Mouse (Mus musculus): ENCODE measurements around the gene Mars2. TPM values are rescaled to one million over a fixed set of nuclear protein-coding genes. Genes with fewer than 3 reads are reported as not detected.

Gene Mars2
- total RNA-seq, 2 experiments from 2014 or later, result 5.2 to 6.0 TPM

GRCm38 (mm10) chr1:55217191-55217590 is 19.8 kb upstream of the Mars2 start:
- DNase-seq (ENCODE audit: low spot score in 2 of 2), result no peak

DNA sequence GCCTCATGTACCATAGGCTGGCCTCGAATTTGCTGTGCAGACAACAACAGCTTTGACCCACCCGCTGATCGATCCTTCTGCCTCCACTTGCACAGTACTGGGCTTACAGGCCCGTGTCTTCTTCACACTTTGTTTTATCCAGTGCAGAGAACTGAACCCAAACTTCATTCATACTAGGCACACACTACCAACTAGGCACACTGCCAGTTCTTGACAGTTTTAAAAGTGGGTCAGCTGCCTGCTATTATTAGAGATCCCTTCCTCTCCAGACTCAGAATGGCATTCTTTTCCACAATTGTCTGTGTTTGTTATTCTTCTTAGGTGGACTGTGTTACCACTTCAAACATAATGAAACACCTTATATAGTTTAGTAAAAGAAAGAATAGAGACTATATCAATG is 15.6 kb upstream of the Mars2 start:
- no peak for DNase-seq (ENCODE audit: low spot score in 2 of 2)

DNA sequence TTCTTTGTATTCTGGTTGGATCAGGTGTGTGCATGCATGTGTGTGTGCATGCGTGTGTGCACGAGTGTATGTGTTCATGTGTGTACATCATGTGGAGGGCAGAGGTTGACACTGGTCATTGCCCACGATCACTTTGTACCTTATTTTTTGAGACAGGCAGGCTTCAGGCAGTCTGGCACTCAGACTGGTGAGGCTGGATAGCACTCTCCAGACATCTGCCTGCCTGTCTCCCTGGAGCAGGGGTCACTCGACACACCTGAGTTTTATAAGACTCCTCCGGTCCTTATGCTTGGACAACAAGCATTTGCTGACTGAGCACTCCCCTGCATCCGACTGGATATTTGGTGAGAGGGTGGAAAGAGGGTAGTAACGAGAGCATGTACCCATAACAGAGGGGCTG is 14.0 kb upstream of the Mars2 start:
- DNase-seq (ENCODE audit: low spot score in 2 of 2), result no peak

DNA sequence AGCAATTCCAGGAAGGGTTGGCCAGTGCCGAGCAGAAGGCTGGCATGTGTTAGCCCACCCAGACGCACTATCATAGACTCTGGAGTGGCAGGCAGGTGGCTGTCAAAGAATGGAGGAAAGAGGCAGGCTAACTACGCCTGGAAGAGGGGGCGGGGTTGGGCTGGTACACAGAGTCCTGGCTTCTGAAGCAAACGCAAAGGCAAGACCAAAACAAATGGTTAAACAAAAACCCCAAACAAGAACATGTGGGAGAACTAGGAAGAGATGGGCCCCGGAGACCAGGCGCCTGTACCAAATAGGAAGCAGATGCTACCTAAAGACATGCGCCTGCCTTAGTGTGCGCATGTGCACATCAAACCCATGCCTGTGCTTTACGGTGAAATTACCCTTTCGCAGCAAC is 12.9 kb upstream of the Mars2 start:
- no peak for DNase-seq (ENCODE audit: low spot score in 2 of 2)

DNA sequence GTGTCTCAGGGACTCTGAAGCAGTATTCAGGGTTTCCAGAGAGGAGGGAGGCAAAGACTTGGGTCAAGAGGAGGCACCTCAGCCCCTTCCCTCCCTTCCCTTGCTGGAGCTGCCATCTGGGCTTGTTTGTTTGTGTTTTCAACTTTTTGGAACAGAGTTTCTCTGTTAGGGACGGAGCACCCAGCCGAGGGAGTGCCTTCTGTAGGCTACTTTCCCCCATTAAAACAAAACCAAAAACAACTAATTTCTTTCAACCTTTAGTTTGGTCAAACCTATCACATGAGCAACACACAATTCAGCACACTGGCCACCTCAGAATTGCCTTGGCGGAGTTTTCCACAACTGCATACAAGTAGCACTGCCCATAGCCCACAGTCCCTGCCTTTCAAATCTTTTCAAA is 11.6 kb upstream of the Mars2 start:
- no peak for DNase-seq (ENCODE audit: low spot score in 2 of 2)

DNA sequence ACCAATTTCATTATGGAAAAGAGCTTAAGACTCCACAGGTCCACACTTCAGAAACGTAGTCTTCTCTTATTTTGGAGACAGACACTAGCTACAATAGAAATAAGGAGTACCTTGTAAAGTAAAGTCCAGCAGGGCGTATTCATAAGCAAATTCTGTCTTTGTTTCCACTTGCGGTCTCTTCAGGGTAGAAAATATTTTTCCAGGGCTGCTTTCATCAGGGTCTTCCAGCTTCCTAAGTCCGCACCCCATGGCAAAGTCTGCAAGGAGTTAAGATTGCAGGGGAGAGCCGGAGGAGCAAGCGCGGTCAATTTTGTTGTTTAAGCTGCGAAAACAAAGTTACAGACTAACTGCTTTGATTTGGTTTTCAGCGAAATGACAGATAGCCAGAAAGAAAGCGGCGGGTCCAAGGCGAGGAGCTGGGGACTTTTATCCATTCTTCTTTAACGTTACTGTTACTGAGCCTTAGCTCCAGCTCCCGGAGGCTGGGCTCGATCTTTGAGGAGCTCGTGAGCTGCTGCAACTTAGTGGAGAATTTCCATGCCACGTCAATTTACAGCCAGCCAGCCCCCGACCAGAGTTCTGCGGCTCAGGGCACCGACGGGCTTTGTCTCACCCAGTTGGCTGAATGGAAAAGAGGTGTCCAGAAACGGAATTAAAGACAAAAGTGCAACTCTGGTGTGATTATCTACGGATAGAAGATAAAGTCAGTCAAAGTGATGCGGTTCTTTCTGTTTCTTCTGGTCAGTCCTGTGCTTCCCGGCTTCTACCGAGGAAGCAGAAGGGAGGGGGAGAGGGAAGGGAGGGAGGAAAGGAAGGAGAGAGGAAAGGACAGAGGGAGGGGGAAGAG is 10.7 kb upstream of the Mars2 start, which contains the start of gene Rftn2:
Gene Rftn2, minus strand, starts transcription at position 772 of the 847 bp plus-strand sequence.
- no peak for DNase-seq (ENCODE audit: low spot score in 2 of 2)

GRCm38 (mm10) chr1:55227376-55227775 is 9.6 kb upstream of the Mars2 start:
- DNase-seq (ENCODE audit: low spot score in 2 of 2), result no peak

- no peak for DNase-seq (ENCODE audit: low spot score in 2 of 2)
These were observed 8.6 kb upstream of the Mars2 start for GRCm38 (mm10) chr1:55228256-55228884.

DNA sequence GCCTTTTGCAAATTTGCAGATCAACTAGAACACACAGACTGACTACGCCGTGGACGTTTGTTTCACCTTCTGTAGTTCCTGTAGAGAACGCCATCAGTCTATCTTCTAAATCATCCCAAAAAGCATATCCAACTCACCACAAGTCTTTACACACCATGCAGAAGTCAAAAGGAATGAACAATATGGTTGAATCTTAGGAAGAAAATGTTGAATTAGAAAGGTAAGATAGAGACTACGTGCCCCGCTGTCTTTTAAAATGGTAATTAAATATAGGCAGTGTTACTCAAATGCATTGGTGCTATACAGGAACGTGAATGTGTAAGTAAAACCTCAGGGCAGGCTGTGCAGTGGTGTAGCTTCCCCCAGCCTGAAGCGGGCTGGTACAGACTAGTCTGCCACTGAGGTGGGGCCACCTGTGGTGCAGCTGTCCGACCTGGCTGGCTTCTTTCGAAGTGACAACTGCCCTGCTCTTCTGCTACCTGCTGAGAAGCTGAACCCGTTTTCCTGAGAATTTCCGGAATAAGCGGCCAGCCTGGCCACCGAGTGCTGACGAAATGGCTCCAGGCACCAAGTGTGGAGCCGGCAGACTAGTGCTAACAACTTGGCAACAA is 2.0 kb upstream of the Mars2 start:
- DNase-seq (ENCODE audit: low spot score in 2 of 2), result no peak

GRCm38 (mm10) chr1:55236487-55236886 is 490 bp upstream of the Mars2 start:
- no peak for DNase-seq (ENCODE audit: low spot score in 2 of 2)

DNA sequence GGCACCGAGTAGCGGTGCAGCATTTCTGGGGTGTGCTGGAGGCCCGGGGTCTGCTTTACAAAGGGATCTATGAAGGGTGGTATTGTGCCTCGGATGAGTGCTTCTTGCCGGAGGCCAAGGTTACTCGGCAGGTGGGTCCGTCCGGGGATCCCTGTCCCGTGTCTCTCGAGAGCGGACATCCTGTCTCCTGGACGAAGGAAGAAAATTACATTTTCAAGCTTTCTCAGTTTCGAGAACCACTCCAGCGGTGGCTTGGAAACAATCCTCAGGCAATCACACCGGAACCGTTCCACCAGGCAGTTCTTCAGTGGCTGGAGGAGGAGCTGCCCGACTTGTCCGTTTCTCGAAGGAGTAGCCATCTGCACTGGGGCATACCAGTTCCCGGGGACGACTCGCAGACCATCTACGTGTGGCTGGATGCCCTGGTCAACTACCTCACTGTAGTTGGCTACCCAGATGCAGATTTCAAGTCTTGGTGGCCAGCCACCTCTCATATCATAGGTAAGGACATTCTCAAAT is 725 bp downstream of the Mars2 start:
- DNase-seq (ENCODE audit: low spot score in 2 of 2), result no peak

GRCm38 (mm10) chr1:55238496-55238895 is 1.5 kb downstream of the Mars2 start:
- no peak for DNase-seq (ENCODE audit: low spot score in 2 of 2)

DNA sequence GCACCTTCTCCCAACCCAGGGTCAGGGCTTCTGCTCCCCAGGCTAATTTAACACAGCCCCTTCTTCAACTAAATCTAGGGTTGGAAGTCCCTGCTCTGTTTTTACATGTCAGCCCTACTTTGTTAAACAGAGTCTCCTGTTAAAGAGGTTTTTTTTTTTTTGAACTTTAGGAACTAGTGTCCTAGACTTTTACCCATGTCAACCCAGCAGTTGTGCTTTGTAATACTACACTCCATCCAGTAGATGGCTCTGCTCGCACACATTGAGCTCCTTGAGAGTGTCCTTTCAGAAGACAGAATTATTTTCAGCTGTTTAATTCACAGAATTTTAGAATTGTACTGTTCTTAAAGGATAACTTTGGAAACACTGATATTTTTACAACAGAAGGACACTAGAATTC is 2.3 kb downstream of the Mars2 start:
- no peak for DNase-seq (ENCODE audit: low spot score in 2 of 2)

DNA sequence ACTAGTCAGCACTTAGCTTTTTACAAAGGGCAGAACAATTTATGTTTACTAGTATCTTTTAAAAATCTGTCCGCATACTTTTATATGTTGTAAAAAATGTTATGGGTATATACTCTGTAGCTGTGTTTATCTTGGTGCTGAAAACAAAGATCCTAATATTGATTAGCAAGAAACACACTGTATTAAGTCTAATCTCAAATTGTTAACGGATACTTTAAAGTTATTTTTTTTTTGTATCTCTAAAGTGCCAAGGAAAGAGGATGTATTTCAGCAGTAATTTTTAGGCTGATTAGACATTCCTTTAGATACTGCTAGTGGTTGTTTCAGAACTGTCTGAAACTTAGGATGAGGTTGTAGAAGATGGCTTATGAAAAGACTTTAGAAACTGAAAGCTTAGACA is 9.4 kb downstream of the Mars2 start:
- DNase-seq (ENCODE audit: low spot score in 2 of 2), result no peak

- DNase-seq (ENCODE audit: low spot score in 2 of 2), result no peak
These were observed 27.4 kb downstream of the Mars2 start for GRCm38 (mm10) chr1:55264385-55264784.

DNA sequence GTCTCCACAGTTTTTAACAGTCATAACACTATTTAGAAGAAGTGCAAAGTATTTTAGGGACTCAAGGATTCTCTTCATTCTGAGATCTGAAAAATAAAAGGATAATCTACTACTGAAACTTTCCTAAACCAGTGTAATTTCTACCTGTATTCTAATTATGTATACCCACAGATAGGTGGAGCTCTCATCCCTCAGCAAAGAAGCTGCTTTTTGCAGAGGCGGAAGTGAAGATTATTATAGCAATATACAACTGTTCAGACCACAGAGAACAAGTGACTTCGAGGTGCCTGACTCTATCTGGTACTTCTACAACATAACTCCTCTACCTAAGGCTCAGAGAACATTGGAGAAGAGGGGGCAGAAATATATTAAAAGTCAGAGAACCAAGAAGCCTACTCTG is 28.5 kb downstream of the Mars2 start:
- DNase-seq (ENCODE audit: low spot score in 2 of 2), result no peak

DNA sequence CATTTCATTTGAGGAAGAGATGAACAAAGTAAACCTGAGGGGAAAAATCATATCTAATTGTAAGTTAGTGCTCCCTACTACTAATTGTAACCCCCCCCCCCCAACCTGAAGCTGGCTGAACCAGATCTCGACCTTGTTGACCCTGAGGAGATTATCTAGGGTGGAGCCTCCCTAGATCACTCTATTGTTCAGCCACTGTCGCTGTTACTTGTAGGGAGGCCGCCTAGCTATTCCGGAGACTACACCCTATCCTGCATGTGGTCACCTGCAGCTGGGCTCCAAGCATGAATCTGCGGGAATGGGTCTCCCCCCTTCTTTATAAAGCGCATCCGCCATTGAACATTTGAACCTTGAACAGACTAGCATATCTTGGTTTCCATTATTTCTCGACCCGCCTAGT is 42.1 kb downstream of the Mars2 start:
- no peak for DNase-seq (ENCODE audit: low spot score in 2 of 2)

Other genes with a start within 250 kb of the Mars2 start
- gene Sf3b1, start 209.7 kb upstream of the Mars2 start, total RNA-seq (2021), result 100 to 1,000 TPM; 199 to 213 TPM
- 10 to 100 TPM; 19.9 to 28.3 TPM for gene Coq10b, start 184.4 kb upstream of the Mars2 start, total RNA-seq (2021)
- 100 to 1,000 TPM; 424 to 448 TPM for gene Hspe1, start 149.0 kb upstream of the Mars2 start, total RNA-seq (2021)
- 100 to 1,000 TPM; 727 to 733 TPM for gene Hspd1, start 148.9 kb upstream of the Mars2 start, total RNA-seq (2021)
- 100 to 1,000 TPM; 175 to 181 TPM for gene Mob4, start 105.9 kb upstream of the Mars2 start, total RNA-seq (2021)
- gene Rftn2, start 10.4 kb upstream of the Mars2 start, total RNA-seq (2021), result 10 to 100 TPM; 32.7 to 33.0 TPM
- 1 to 10 TPM; 1.5 to 1.9 TPM for gene Boll, start 126.3 kb downstream of the Mars2 start, total RNA-seq (2021)
- gene Plcl1, start 168.7 kb downstream of the Mars2 start, total RNA-seq (2021), result 10 to 100 TPM in 1 of 2 experiments, 1 to 10 TPM in 1; 7.8 to 11.7 TPM